Comparison of ENCODE assay signal across 23 mouse cellular contexts in genomic region chr15:6371486-6371885, GRCm38 (mm10).
DNase-seq lines count a peak whose midpoint lies in the region; ATAC-seq and TF ChIP-seq lines count a peak whose summit lies in the region.
"Had no signal": no experiment of that assay in that cellular context is flagged by ENCODE, and none has a peak within 500 bp of the region (broad histone marks: within the 10 kb centered on the region; RNA-seq: fewer than 3 reads in every experiment).

No protein-coding gene starts in this region.

- WGBS in limb, embryonic 13.5 days, result 89% methylated on average over 2 of the region's 2 CpGs
- 91% methylated on average over 2 of the region's 2 CpGs for WGBS in limb, embryonic 10.5 days
- WGBS in intestine, embryonic 15.5 days, result 71% methylated on average over 2 of the region's 2 CpGs
- 79% methylated on average over 2 of the region's 2 CpGs for WGBS in intestine, embryonic 16.5 days
- 51% methylated on average over 2 of the region's 2 CpGs for WGBS in intestine, postnatal 0 days
- 92% methylated on average over 2 of the region's 2 CpGs for WGBS in hindbrain, postnatal 0 days

- H3K9ac ChIP-seq in limb, embryonic 13.5 days, result no peak overlapping the region
- H3K9ac ChIP-seq in intestine, embryonic 15.5 days, result no peak overlapping the region
- no peak overlapping the region for H3K9ac ChIP-seq in intestine, embryonic 16.5 days (ENCODE audit: low read depth, low read length)
- H3K9ac ChIP-seq in intestine, postnatal 0 days (ENCODE audit: low read depth, low read length), result no peak overlapping the region
- no peak overlapping the region for H3K9ac ChIP-seq in hindbrain, postnatal 0 days (replicated peaks; ENCODE audit: low read length)

- H3K4me1 ChIP-seq in limb, embryonic 13.5 days, result peaks cover 29% of the 10 kb centered on the region
- peaks cover 14% of the 10 kb centered on the region; the same call in 1 of the 2 replicates for H3K4me1 ChIP-seq in limb, embryonic 10.5 days
- H3K4me1 ChIP-seq in intestine, embryonic 15.5 days (replicated peaks), result no peaks in the 10 kb centered on the region
- H3K4me1 ChIP-seq in intestine, embryonic 16.5 days (ENCODE audit: control insufficient read depth, insufficient read depth, low read length), result 0 out of 2 replicates have a peak, but pooled peaks cover 4% of the 10 kb centered on the region
- H3K4me1 ChIP-seq in intestine, postnatal 0 days (replicated peaks; ENCODE audit: control insufficient read depth, insufficient read depth, low read length), result no peaks in the 10 kb centered on the region; the same call in 1 of the 2 replicates
- no peaks in the 10 kb centered on the region for H3K4me1 ChIP-seq in hindbrain, postnatal 0 days (ENCODE audit: insufficient read depth, low read length)

- no peak overlapping the region for H3K4me3 ChIP-seq in limb, embryonic 13.5 days
- H3K4me3 ChIP-seq in limb, embryonic 10.5 days, result no peak overlapping the region
- H3K4me3 ChIP-seq in intestine, embryonic 15.5 days (replicated peaks), result no peak overlapping the region
- no peak overlapping the region for H3K4me3 ChIP-seq in intestine, embryonic 16.5 days (ENCODE audit: low read length)
- H3K4me3 ChIP-seq in intestine, postnatal 0 days (ENCODE audit: low read depth, low read length), result no peak overlapping the region
- H3K4me3 ChIP-seq in hindbrain, postnatal 0 days (ENCODE audit: low read length), result no peak overlapping the region

- H3K27ac ChIP-seq in limb, embryonic 13.5 days, result peak overlapping the region; percentile 22; the same call in 1 of the 2 replicates
- H3K27ac ChIP-seq in limb, embryonic 10.5 days, result no peak overlapping the region
- H3K27ac ChIP-seq in intestine, embryonic 15.5 days, result no peak overlapping the region
- H3K27ac ChIP-seq in intestine, embryonic 16.5 days (ENCODE audit: low read length), result no peak overlapping the region; the same call in 1 of the 2 replicates
- H3K27ac ChIP-seq in intestine, postnatal 0 days (ENCODE audit: low read depth, low read length), result peak overlapping the region; percentile 75
- no peak overlapping the region for H3K27ac ChIP-seq in hindbrain, postnatal 0 days

- no peaks in the 10 kb centered on the region for H3K36me3 ChIP-seq in limb, embryonic 13.5 days
- H3K36me3 ChIP-seq in limb, embryonic 10.5 days, result no peaks in the 10 kb centered on the region
- H3K36me3 ChIP-seq in intestine, embryonic 15.5 days, result no peaks in the 10 kb centered on the region
- no peaks in the 10 kb centered on the region for H3K36me3 ChIP-seq in intestine, embryonic 16.5 days (ENCODE audit: control insufficient read depth, insufficient read depth, low read length)
- H3K36me3 ChIP-seq in intestine, postnatal 0 days (ENCODE audit: control insufficient read depth, insufficient read depth), result no peaks in the 10 kb centered on the region
- no peaks in the 10 kb centered on the region for H3K36me3 ChIP-seq in hindbrain, postnatal 0 days (ENCODE audit: insufficient read depth, low read length)
- H3K36me3 ChIP-seq: G1E had no signal

- no peak for TF ChIP-seq CTCF in intestine, postnatal 0 days (IDR thresholded peaks at IDR 0.05; ENCODE audit: low read depth)
- no peak for TF ChIP-seq CTCF in hindbrain, postnatal 0 days (IDR thresholded peaks at IDR 0.05; ENCODE audit: low read depth)

- H3K27me3 ChIP-seq in limb, embryonic 13.5 days, result no peaks in the 10 kb centered on the region
- no peaks in the 10 kb centered on the region for H3K27me3 ChIP-seq in limb, embryonic 10.5 days (ENCODE audit: low read depth, poor library complexity, severe bottlenecking)
- H3K27me3 ChIP-seq in intestine, embryonic 15.5 days (replicated peaks), result no peaks in the 10 kb centered on the region
- H3K27me3 ChIP-seq in intestine, embryonic 16.5 days (replicated peaks; ENCODE audit: control insufficient read depth, insufficient read depth, low read length), result no peaks in the 10 kb centered on the region
- no peaks in the 10 kb centered on the region for H3K27me3 ChIP-seq in intestine, postnatal 0 days (replicated peaks; ENCODE audit: control insufficient read depth, insufficient read depth, low read length)
- H3K27me3 ChIP-seq in hindbrain, postnatal 0 days (ENCODE audit: insufficient read depth, low read length), result no peaks in the 10 kb centered on the region
- H3K27me3 ChIP-seq: CH12.LX, Patski had no signal

- no peak for ATAC-seq in limb, embryonic 13.5 days (ENCODE audit: low FRiP score, low read depth)
- ATAC-seq in intestine, embryonic 15.5 days, result peak; percentile 67
- ATAC-seq in intestine, embryonic 16.5 days, result peak; percentile 74
- peak; percentile 82 for ATAC-seq in intestine, postnatal 0 days
- no peak for ATAC-seq in hindbrain, postnatal 0 days
- ATAC-seq: activated CD4-positive, CD25-positive, alpha-beta regulatory T cell, adult 4 months; CD4-positive, CD25-positive, alpha-beta regulatory T cell, adult 4 months; Patski had no signal

- no peaks in the 10 kb centered on the region for H3K9me3 ChIP-seq in limb, embryonic 13.5 days
- H3K9me3 ChIP-seq in limb, embryonic 10.5 days (replicated peaks), result no peaks in the 10 kb centered on the region
- H3K9me3 ChIP-seq in intestine, embryonic 15.5 days, result no peaks in the 10 kb centered on the region
- H3K9me3 ChIP-seq in intestine, embryonic 16.5 days (ENCODE audit: control insufficient read depth, low read length), result no peaks in the 10 kb centered on the region
- H3K9me3 ChIP-seq in intestine, postnatal 0 days (ENCODE audit: control insufficient read depth), result no peaks in the 10 kb centered on the region
- H3K9me3 ChIP-seq in hindbrain, postnatal 0 days (ENCODE audit: low read length), result no peaks in the 10 kb centered on the region
- H3K9me3 ChIP-seq: G1E had no signal

- no peak for DNase-seq in limb, embryonic 10.5 days (ENCODE audit: low spot score)
- DNase-seq in kidney, adult 8-10 months, result no peak
- DNase-seq in hindbrain, postnatal 0 days (ENCODE audit: low spot score), result no peak
- no peak for DNase-seq in MN1 (ENCODE audit: low spot score)
- DNase-seq: adrenal gland, adult 2 months; adrenal gland, adult 8-10 months; adrenal gland, postnatal 10 days; adrenal gland, postnatal 14 days; adrenal gland, postnatal 25 days; adrenal gland, postnatal 36 days; B cell, adult 2 months; cerebellum, adult 11 months; cerebellum, adult 11-12 months; cerebellum, adult 18-20 months had no signal

- H3K4me2 ChIP-seq in limb, embryonic 13.5 days (replicated peaks), result no peak overlapping the region
- H3K4me2 ChIP-seq in intestine, embryonic 15.5 days (replicated peaks), result no peak overlapping the region
- H3K4me2 ChIP-seq in intestine, embryonic 16.5 days (ENCODE audit: low read depth, low read length), result no peak overlapping the region
- H3K4me2 ChIP-seq in intestine, postnatal 0 days (replicated peaks; ENCODE audit: low read depth), result no peak overlapping the region
- H3K4me2 ChIP-seq in hindbrain, postnatal 0 days (ENCODE audit: low read depth, low read length), result no peak overlapping the region

Comparison
In these comparisons a context has a peak if more than half of its experiments do, and no peak if none do; other contexts are left out.
1. H3K27ac ChIP-seq: peak in limb, embryonic 13.5 days (single experiment) and intestine, postnatal 0 days (single experiment); none in limb, embryonic 10.5 days (single experiment), intestine, embryonic 15.5 days (single experiment), intestine, embryonic 16.5 days (single experiment) and hindbrain, postnatal 0 days (single experiment).
2. ATAC-seq: peak in intestine, embryonic 15.5 days (single experiment), intestine, embryonic 16.5 days (single experiment) and intestine, postnatal 0 days (single experiment); none in limb, embryonic 13.5 days (single experiment) and hindbrain, postnatal 0 days (single experiment).